Mouse (Mus musculus) brown adipose tissue, adult 24 weeks (tissue): Measurements from ENCODE around the gene Dnah5. TPM values are rescaled to one million over a fixed set of nuclear protein-coding genes. Genes with fewer than 3 reads are reported as not detected.

ENCODE experiments used
- H3K27ac ChIP-seq: fragments of 200-500 bp; replicated peaks from 2 replicates; pipeline ENCODE4 v1.5.1; 2012; ENCODE audit warnings: low read depth, mild to moderate bottlenecking, low read length
- H3K4me1 ChIP-seq: fragments of 200-500 bp; 2 replicates; pipeline ENCODE4 v1.6.1; 2012; ENCODE audit warnings: low read length, mixed read lengths; ENCODE audit not compliant: control insufficient read depth, insufficient read depth, insufficient read length
- H3K4me3 ChIP-seq: fragments of 200-500 bp; 2 replicates; pipeline ENCODE4 v1.5.1; 2012; ENCODE audit warnings: low read depth, mild to moderate bottlenecking, low read length, moderate library complexity; ENCODE audit not compliant: insufficient read depth
- polyA plus RNA-seq: library from polyadenylated mRNA; stranded (reverse); fragments of >200 nt; gene quantifications from 2 replicates; pipeline ENCODE4 v1.2.4, GENCODE M21; 2012; ENCODE audit not compliant: missing spikeins, insufficient read depth, insufficient read length

The Dnah5 gene
- polyA plus RNA-seq, 1 experiment, result not detected

GRCm38 (mm10) chr15:28204626-28205025 is 1.1 kb downstream of the Dnah5 start:
- Histone ChIP-seq H3K4me3 (no peak overlapping the region), H3K27ac (no peak overlapping the region), H3K4me1 (no peaks in the 10 kb centered on the region)

DNA sequence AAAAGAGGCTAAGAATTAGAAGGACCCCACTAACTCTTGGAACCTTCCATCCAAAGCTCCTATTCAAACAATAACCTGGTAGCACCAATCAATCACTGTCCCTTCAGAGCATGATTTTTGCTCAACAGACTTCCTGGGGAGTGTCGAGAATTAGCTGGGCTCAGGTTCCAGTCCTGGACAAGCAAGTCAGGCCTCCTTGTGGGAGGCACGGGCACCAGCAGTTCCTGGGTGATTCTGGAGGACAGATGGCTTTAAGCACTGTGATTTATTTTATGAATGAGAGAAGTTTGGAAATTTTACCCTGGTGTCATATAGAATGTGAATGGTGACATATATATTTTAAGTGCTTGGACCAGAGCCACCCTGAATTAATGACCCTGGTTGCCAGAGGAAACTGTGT is 4.0 kb downstream of the Dnah5 start:
- Histone ChIP-seq H3K4me3 (no peak overlapping the region), H3K4me1 (no peaks in the 10 kb centered on the region), H3K27ac (no peak overlapping the region)

GRCm38 (mm10) chr15:28213057-28213456 is 9.5 kb downstream of the Dnah5 start:
- Histone ChIP-seq H3K4me1 (no peaks in the 10 kb centered on the region), H3K27ac (no peak overlapping the region), H3K4me3 (no peak overlapping the region)

- Histone ChIP-seq H3K4me1 (no peaks in the 10 kb centered on the region), H3K4me3 (no peak overlapping the region), H3K27ac (no peak overlapping the region)
These were observed 12.8 kb downstream of the Dnah5 start for GRCm38 (mm10) chr15:28216358-28216757.

DNA sequence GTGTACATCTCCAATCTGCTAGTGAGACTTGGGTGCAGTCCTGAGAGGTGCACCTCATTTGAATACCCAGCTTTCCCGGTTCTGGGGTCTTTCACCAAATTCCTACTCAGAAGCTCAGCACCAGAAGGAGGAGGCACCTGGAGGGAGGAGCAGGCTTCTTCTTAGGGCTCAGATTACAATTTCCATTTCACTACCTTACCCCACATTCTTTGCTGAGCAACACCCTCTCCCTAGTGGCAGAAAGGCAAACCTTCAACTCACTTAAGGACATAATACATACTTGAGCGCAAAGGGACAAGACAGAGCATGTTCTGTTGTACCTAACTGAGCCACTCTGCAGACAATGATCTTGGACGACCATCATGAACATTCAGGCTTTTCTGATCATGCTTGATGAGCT is 23.8 kb downstream of the Dnah5 start:
- H3K4me3 ChIP-seq, result no peak overlapping the region
- H3K4me1 ChIP-seq, result no peaks in the 10 kb centered on the region
- no peak overlapping the region for H3K27ac ChIP-seq

DNA sequence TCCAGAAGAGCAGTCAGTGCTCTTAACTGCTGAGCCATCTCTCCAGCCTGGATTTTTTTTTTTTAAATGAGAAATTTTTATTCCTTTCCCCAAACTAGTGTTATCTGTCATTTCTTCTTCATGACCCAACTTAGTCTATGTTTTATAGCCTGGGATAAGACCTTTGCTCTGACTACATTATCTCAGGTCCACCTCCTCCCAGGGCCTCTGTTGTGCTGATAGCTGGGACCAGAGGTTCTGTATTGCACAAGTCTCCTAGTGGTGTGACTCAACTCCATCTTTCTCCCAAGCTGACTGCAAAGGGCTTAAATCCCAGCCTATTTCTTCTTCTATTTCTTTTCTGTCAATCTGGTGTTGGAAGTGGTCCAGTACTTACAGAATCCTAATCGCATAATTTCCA is 56.7 kb downstream of the Dnah5 start:
- Histone ChIP-seq H3K4me1 (no peaks in the 10 kb centered on the region), H3K4me3 (no peak overlapping the region), H3K27ac (no peak overlapping the region)

GRCm38 (mm10) chr15:28299438-28299837 is 95.9 kb downstream of the Dnah5 start:
- H3K27ac ChIP-seq, result no peak overlapping the region
- no peak overlapping the region for H3K4me3 ChIP-seq
- no peaks in the 10 kb centered on the region for H3K4me1 ChIP-seq

- Histone ChIP-seq H3K4me3 (no peak overlapping the region), H3K4me1 (no peaks in the 10 kb centered on the region), H3K27ac (no peak overlapping the region)
These were observed 103.6 kb downstream of the Dnah5 start for GRCm38 (mm10) chr15:28307131-28307530.

DNA sequence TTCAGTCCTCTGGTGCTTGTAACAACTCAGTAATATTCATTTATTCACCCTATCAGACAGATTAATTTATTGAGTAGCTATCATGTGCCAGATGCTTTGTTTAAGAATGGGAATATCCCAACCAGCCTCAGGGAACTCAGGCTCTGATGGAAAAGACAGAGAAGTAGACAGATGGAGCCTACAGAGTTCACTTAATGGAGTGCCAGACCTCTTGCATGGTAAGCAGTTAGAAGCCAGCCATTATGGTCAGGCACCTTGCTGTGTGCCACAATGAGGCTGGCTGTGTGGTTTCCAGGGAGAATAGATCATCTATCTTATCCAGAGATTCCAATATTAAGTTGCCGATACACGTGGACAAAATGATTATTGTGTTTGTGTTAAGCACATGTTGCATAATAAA is 104.3 kb downstream of the Dnah5 start:
- Histone ChIP-seq H3K27ac (no peak overlapping the region), H3K4me3 (no peak overlapping the region), H3K4me1 (no peaks in the 10 kb centered on the region)

DNA sequence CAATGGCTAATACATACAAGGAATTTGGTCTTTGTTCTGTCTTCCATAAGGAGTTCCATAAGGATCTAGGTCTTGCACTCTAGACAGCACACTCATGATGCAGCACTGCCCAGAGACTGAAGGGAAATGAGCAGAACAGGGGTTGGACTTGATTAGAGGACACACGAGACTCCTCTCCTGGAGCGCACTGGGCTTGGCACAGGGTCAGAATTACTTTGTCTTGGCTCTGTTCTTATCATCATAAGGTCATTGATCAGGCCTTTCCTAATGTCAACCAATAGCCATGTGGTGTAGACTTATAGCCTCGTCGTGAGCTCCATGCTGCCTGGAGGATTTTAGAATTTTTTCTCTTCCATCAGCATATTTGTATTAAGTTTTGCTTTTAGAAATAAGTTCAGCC is 107.0 kb downstream of the Dnah5 start:
- no peak overlapping the region for H3K4me3 ChIP-seq
- H3K4me1 ChIP-seq, result no peaks in the 10 kb centered on the region
- H3K27ac ChIP-seq, result no peak overlapping the region

DNA sequence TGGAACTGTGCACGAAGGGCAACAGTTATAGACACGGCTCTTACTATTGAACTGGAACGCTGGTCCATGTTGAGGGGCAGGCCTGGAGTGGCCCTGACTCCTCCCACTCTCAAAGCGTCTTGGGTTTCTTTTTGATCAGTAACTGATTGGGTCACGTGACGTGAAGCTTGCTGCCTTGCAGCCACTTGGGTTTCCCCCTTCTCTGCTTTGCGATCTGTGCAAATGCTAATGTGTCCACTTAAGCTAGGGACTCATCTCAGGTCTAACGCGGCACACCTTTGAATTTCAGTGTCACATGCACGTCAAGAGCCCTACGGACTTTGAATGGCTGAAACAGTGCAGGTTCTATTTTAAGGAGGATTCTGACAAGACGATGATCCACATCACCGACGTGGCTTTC is 109.9 kb downstream of the Dnah5 start:
- Histone ChIP-seq H3K4me1 (no peaks in the 10 kb centered on the region), H3K4me3 (no peak overlapping the region), H3K27ac (no peak overlapping the region)

GRCm38 (mm10) chr15:28315812-28316528 is 112.4 kb downstream of the Dnah5 start:
- Histone ChIP-seq H3K4me1 (no peaks in the 10 kb centered on the region), H3K27ac (no peak overlapping the region), H3K4me3 (no peak overlapping the region)

GRCm38 (mm10) chr15:28322533-28322932 is 119.0 kb downstream of the Dnah5 start:
- Histone ChIP-seq H3K4me1 (no peaks in the 10 kb centered on the region), H3K27ac (no peak overlapping the region), H3K4me3 (no peak overlapping the region)

DNA sequence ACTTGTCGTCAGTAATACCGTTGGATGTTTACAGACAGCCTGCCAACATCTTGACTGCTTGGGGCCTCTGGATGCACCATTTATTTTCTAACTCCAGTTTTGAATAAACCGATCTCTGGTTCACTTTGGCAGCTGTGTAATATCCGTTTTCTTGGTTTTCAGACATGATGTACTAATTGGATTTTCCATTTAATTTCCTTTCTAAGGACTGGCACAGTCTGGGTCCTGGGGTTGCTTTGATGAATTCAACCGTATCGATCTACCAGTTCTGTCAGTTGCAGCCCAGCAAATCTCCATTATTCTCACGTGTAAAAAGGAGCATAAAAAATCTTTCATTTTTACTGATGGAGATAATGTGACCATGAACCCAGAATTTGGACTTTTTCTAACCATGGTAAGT is 123.4 kb downstream of the Dnah5 start:
- Histone ChIP-seq H3K4me3 (no peak overlapping the region), H3K27ac (no peak overlapping the region), H3K4me1 (no peaks in the 10 kb centered on the region)

DNA sequence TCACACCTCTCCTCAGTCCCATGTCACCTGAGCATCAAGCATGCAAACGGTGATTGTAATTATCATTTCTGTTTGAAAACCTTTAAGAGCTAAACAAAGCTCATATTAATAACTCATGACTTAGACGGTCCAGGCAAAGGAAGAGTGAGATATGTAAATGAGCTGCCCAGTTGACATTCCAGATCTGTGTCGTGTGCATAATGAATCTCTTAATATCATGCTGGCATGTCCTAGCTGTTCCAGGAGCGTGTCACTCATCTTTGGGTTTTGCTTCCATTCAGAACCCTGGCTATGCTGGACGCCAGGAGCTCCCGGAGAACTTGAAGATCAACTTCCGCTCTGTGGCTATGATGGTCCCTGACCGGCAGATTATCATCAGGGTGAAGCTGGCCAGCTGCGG is 123.9 kb downstream of the Dnah5 start:
- Histone ChIP-seq H3K27ac (no peak overlapping the region), H3K4me3 (no peak overlapping the region), H3K4me1 (no peaks in the 10 kb centered on the region)

DNA sequence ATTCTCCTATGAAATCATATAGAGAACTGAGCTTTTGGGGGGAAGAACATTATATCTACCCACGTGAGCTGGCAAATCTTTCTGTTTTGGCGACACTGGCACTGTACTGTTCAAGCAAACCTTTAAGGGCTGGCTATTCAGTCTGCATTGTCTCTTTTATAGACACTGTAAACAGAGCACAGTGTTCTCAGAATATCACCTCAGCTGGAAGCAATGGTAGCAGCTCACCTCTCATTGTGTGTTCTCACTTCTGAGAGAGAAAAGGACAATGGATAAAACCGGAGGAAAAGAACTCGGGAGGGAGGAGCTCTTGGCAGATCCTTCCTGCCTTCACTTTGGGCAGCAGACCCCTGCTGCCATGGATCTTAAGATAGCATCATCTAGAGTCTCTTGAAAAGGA is 137.6 kb downstream of the Dnah5 start:
- H3K4me1 ChIP-seq, result no peaks in the 10 kb centered on the region

More for the DNA sequence above, 137.6 kb downstream of the Dnah5 start:
- H3K4me3 ChIP-seq, result no peak overlapping the region
- no peak overlapping the region for H3K27ac ChIP-seq
